In genomic region chr5:117042661-117043060, GRCm38 (mm10) we compare ENCODE assay signal across 27 mouse cellular contexts.
"Had no signal": no experiment of that assay in that cellular context is flagged by ENCODE, and none has a peak within 500 bp of the region (broad histone marks: within the 10 kb centered on the region; RNA-seq: fewer than 3 reads in every experiment).

No protein-coding gene starts in this region.

- H3K9ac ChIP-seq: heart, embryonic 12.5 days; hindbrain, embryonic 12.5 days; hindbrain, embryonic 14.5 days; intestine, embryonic 15.5 days; limb, embryonic 12.5 days; liver, embryonic 14.5 days had no signal

- H3K27me3 ChIP-seq: heart, embryonic 12.5 days; hindbrain, embryonic 12.5 days; intestine, embryonic 15.5 days; limb, embryonic 12.5 days had no signal

- H3K9me3 ChIP-seq: heart, embryonic 10.5 days; hindbrain, embryonic 10.5 days; hindbrain, embryonic 12.5 days; intestine, embryonic 15.5 days; limb, embryonic 10.5 days; limb, embryonic 12.5 days had no signal

- H3K4me1 ChIP-seq: heart, embryonic 10.5 days; heart, embryonic 12.5 days; hindbrain, embryonic 10.5 days; hindbrain, embryonic 12.5 days; intestine, embryonic 15.5 days; limb, embryonic 10.5 days; limb, embryonic 12.5 days had no signal

- DNase-seq: gastrocnemius, adult 2 months; gastrocnemius, postnatal 10 days; gastrocnemius, postnatal 25 days; heart, adult 2 months; heart, postnatal 10 days; heart, postnatal 4 days; kidney, adult 18-20 months; kidney, adult 8-10 months; kidney, postnatal 10 days; kidney, postnatal 25 days; kidney, postnatal 4 days; liver had no signal

- H3K4me2 ChIP-seq: heart, embryonic 12.5 days; hindbrain, embryonic 12.5 days; hindbrain, embryonic 14.5 days; intestine, embryonic 15.5 days; limb, embryonic 12.5 days; liver, embryonic 11.5 days had no signal

- H3K4me3 ChIP-seq: gastrocnemius, adult 2 months; heart, adult 2 months; heart, embryonic 10.5 days; heart, embryonic 12.5 days; hindbrain, embryonic 10.5 days; hindbrain, embryonic 12.5 days; intestine, embryonic 15.5 days; layer of hippocampus, adult 2 months; left cerebral cortex, adult 2 months; limb, embryonic 10.5 days; limb, embryonic 12.5 days had no signal

- H3K27ac ChIP-seq: gastrocnemius, adult 2 months; heart, adult 2 months; heart, embryonic 10.5 days; hindbrain, embryonic 10.5 days; hindbrain, embryonic 12.5 days; hindbrain, embryonic 14.5 days; intestine, embryonic 15.5 days; layer of hippocampus, adult 2 months; left cerebral cortex, adult 2 months; limb, embryonic 10.5 days; limb, embryonic 12.5 days; liver, embryonic 14.5 days had no signal

- ATAC-seq: hindbrain, embryonic 16.5 days; inflammation-experienced regulatory T-cells, adult 6 months; intestine, embryonic 15.5 days; intestine, postnatal 0 days had no signal

- H3K36me3 ChIP-seq: heart, embryonic 10.5 days; heart, embryonic 12.5 days; hindbrain, embryonic 10.5 days; hindbrain, embryonic 12.5 days; intestine, embryonic 15.5 days; limb, embryonic 10.5 days; limb, embryonic 12.5 days had no signal
